Mouse (Mus musculus) MEL-GATA-1-ER (cell line): ENCODE measurements around the gene Gcnt3.

Source experiments
- DNase-seq: peaks from one replicate; pipeline ENCODE4 v3.0.0-alpha.2; 2012; ENCODE audit warnings: low read depth; ENCODE audit errors: extremely low read depth

Gene Gcnt3

DNA sequence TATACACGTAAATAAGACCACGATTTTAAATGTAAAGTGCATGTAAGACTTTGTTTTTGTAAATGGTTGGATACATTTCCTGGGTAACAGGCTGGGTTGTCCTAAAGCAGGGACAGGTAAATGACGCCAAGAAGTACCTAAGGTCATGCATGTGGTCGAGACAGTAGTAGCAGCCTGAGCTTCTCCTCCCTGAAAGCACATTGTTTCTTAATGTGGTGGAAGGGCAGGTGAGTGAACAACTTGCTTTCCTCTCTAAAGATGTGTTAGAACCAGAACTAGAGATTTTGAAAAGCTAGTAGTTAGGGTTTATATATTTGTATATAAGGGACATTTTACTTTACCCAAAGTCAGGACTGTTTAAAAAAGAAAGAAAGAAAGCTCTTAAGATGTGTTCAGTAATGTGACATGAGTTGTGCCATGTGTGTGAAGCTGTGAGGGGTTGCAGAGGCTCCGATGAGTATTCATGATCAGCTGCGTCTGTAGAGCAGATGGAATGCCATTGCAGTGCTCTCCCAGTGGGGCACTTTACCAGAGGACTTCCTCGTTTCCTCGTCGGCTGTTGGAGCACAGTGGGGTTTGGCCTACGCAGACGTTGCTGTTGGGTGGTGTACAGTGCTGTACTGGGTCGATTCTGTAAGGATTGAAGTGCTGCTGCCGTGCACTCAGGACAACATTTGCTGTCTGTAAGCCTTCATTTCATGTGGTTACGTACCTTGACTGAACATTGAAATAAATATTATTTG lies 30.2 kb downstream of the Gcnt3 start:
- no peak for DNase-seq

DNA sequence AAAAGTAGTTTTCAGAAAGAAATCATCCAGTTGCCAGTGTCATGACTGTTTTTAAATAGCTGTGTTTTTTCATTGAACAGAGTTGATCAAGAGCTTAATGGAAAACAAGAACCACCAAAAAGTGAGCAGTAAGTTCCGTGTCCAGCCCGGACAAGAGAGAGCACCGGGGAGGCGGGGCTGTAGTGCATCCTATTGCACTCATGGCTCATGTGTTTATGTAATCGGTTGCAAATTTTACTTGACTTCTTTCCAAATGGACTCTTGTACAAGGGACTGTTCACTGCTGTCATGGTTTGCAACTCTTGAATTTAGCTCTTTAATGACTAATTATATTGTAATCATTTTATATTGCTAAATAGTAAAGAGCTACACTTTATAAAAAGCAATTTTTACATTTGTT lies 30.9 kb downstream of the Gcnt3 start:
- no peak for DNase-seq

DNA sequence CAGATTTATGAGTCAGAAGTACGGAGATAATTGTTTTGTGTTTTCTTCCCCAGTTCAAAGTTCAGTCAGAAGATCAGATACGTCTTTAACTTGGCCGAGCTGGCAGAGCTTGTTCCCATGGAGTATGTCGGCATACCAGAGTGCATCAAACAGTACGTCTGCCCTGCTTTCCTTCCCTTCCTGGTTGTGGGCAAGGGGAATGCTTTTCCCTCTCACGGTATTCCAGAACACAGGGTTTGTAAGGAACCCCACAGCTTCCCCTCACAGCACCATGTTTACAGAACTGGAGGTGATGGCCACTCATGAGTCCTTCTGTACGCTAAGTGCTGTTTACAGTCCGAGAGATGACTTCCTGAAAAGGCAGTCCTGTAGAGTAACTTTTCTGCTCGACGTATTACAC lies 34.4 kb downstream of the Gcnt3 start:
- DNase-seq: no peak

DNA sequence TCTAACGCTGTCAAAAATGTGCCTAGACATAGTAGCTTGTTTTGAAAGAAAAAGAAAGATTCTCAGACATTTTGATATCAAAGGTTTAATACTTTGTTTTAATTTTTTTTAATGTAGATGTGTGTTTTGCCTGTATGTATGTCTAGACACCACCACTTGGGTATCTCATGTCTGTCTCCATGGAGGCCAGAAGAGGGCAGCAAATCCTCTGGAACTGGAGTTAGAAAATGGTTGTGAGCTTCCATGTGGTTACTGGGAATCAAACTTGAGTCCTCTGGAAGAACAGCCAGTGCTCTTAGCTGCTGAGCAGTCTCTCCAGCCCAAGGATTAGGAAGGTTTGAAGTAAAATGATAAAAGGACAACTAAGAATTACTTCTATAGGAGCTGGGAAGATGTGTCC lies 38.6 kb downstream of the Gcnt3 start:
- DNase-seq: no peak

DNA sequence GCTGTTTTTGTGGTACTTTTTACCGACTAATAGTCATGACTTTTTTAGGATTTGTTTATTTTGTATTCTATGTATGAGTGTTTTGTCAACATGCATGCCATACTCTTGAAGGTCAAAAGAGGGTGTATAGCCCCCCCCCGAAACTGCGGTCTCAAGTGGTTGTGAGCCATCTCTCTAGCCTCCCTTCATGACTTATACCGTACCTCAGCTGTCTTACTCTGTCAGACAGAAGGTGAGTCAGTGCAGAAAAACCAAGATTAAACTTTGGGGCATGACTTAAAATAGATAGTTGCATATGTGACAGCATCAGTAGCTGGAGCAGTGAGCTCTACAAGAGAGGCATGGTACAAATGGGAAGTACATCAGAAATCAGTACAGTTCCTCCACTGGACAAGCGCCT lies 43.3 kb downstream of the Gcnt3 start:
- no peak for DNase-seq

DNA sequence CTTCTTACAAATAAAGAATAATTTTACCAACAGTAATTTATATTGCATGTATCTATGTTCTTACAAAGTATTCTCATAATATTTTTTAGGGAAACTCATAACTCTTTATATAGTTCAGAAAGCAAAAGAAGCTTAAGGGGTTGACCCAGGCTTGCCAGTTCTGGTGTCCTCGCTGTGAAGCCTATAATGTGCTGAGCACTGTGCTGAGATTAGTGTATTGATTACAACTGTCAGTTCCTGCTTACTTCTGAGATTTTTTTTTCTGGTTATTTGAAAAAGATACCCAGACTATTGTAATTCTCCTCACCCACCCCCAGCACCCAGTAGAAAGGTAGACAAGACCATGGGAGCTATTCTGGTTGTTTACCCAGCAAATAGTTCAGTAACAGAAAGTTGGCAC lies 44.4 kb downstream of the Gcnt3 start:
- no peak for DNase-seq

DNA sequence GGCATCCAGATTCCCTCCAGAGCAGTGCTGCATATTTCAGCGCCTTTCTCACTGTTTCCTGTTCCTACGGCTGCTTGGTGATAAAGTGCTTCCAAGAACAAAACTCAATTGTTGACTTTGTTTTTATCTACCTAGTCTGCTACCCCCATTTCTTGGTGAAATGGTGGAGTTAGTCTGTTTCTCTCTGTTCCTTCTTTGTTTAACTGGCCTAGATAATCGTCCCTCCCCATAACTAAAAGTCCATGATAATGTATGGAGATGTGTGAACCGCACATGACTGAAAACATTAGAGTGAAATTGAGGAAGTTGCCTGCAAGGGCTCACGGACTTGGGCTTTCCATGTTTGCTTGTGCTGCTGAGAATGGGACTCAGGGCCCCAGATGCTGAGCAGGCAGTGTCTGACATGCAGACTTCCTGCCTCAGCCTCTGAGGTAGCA lies 45.0 kb downstream of the Gcnt3 start:
- peak; percentile 95 for DNase-seq

DNA sequence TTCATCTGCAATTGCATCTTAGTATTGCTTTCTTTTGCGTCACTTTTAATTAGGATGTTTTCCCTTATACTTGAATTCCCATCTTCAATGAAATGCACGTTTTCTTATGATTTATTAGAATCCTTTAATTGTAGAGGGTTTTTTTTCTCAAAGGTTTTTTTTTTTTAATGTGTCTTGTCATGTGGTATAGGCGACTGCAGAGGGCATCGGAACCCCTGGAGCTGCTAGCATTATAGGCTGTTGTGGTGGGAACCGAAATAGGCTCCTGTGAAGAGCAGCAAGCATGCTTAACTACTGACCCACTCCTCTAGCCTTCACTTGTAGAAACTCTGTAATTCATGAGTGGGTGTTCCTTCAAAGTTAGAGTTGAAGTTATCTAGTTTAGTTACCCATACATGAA lies 47.5 kb downstream of the Gcnt3 start:
- DNase-seq: peak; percentile 32

DNA sequence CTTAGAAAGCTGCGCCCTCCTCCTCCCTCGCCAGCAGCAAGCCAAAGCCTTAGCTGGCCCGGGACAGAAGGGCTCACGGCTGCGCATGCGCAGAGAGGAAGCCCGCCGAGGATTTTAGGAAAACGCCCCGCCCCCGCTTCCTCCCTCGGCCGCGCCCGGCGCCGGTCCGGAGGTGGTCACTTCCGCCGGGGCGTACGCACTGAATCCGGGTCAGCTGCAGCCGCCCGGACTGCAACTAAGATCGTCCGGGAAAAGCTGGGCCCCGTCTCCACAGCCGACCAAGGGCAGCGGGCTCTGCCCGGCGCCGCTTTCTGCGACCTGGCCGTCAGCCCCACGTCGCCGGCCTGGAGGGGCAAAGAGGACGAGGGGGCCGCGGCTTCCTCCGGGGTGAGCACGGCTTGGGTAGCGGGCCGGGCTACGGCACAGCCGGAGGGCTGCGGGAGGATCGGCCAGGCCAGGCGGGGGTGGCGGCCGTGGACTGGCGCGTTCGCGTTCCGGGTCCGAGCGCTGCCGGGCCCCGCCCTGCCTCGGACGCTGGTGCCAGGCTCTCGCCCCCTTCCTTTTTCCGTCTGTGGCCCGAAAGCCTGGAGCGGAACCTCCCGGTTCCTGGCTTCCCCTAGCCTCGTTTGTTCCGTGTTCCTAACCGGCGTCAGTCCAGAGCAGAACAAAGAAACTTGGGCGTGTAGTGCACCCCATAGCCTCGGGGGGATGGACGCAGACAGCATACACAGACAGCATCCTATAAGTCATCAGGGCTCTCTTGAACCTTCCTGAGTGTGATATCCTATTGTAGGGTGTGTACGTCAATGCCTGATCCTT lies 48.4 kb downstream of the Gcnt3 start, which contains the start of gene Bnip2:
Gene Bnip2 (plus strand): TSS at position 164 of the 819 bp plus-strand sequence.
- peak; percentile 56 for DNase-seq

DNA sequence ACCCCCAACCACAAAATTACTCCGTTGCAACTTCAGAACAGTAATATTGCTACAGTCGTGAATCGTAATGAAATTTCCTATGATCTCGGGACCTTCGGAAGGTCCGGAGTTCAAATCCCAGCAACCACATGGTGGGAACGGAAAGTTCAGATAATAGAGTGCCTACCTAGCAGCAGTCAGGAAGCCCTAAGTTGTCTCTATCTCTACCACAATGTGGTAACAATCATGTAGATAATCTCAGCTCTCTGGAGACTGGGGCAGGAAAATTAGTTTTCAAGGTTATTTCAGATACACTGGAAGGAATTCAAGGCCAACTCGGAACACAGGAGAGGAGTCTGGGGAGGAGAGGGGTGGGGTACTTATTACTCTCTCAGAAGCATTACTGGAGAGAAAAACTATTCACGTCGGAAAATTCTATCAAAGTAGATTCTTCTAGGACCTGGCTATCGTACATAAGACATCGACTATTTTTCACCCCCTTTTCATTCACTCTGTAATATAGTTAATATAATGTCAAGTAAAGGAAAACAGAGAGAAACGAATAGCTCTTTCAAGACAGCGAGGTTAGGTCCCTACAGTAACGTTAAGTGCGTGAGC lies 49.1 kb downstream of the Gcnt3 start:
- no peak for DNase-seq

DNA sequence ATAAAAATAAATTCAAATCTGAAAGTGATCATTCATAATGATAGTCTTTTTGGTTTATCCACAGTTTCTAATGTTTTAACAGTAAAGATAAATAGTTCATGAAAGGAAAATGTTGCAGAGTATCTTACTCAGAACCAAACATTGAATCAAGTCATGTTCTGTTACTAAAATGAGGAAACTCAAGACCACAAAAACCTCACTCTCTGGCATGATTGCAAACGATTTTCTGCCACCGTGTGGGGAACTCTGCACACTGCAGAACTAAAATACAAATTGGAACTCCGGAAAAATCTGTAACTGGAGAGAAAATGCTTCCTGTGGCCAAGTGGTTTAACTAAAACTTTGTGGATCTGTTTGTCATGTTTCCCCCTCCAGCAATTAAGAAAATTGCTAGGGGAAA lies 50.3 kb downstream of the Gcnt3 start:
- peak; percentile 72 for DNase-seq

DNA sequence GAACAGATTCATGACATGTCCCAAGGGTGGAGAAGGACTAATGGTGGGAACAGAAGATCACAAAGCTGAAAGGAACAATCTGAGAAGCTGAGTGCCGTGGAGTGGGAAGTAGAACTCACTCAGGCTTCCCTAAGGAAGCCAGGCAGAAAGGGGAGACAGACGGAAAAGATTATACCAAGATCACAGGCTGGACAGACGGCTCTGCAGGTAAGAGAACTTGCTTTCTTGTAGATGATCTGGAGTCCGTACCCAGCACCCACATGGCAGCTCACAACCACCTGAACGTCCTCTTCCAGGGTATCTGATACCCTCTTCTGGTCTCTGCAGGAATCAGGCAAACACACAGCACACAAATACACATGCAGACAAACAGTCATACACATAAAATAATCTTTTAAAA lies 51.3 kb downstream of the Gcnt3 start:
- no peak for DNase-seq

DNA sequence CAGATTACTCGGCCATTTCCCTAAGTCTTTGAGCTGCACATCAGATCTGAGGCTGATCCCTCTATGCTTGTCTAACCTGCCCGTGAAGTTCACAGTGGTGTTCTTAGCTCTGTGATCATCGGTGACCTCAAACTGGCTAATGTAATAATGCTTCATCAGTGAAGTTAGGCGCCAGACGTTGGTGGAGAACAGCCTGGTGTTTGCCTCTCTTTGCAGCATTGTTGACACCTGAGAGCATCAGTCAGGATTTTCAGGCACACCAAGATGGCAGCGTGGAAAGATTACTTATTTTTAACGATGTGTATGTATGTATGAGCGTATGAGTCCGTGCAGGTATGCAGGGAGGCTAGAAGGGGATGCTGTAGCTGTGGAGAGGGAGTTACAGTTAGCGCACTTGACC lies 51.8 kb downstream of the Gcnt3 start:
- no peak for DNase-seq

DNA sequence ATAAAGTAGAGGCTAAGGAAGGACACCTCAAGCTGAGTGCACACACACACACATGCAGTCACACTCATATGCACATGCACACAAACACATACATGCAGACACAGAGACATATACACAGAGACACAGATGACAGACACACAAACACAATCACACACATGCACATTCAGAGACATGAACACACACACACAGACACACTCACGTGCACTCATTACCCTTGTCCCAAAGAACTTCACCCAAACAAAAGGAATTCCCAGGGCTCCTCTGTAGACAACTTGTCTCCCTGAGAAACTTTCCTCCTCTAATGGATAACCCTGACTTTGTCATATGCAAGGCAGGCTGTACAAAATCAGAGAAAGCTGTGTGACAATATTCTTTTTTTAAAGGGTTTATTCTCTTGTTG lies 52.4 kb downstream of the Gcnt3 start:
- no peak for DNase-seq
